Mouse (Mus musculus) frontal cortex, postnatal 25 days (tissue): Measurements from ENCODE around the gene Nelfa.
A peak's percentile ranks its signal among the peaks of the same experiment; 100 is the strongest.
"Not testable (repeated sequence)": the region's sequence is repeated elsewhere in the genome, so short reads cannot be mapped to it uniquely, and the experiment has no call there.

ENCODE experiments used
- DNase-seq, 2 experiments: peaks; one replicate each; pipeline ENCODE4 v3.0.0; 2022; ENCODE audit warnings: low spot score in 2 of 2

The Nelfa gene

DNA sequence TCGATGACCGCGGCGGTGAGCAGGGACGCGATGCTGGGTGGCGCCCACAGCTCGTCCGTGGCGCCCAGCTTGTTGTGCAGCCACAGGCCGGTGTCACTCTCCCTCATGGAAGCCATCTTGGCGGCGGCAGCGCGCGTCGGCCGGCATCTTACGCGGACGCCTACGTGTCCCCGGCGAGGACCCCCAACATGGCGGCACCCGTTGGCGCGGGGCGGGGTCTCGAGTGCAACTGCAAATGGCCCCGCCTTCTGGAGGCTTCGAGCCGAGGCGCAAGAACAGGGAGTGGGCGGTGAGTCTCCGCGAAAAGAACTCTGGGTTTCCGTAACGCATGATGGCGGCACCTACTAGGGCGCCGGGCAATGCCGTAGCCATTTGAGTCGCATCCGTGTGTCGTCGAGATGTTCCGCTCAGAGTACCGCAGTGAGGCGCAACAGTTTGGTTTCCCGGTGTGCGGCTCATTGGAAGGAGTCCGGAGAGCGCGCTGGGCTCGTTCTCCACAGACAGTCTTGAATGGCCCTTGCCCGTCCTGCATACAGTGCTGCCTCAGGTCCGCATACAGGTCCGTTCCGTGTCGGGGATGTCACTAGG, at the start of gene Nelfa:
TSS of gene Nelfa (minus strand) at position 294 of the 588 bp plus-strand sequence.
- peak; percentile 97 to 99 for DNase-seq

DNA sequence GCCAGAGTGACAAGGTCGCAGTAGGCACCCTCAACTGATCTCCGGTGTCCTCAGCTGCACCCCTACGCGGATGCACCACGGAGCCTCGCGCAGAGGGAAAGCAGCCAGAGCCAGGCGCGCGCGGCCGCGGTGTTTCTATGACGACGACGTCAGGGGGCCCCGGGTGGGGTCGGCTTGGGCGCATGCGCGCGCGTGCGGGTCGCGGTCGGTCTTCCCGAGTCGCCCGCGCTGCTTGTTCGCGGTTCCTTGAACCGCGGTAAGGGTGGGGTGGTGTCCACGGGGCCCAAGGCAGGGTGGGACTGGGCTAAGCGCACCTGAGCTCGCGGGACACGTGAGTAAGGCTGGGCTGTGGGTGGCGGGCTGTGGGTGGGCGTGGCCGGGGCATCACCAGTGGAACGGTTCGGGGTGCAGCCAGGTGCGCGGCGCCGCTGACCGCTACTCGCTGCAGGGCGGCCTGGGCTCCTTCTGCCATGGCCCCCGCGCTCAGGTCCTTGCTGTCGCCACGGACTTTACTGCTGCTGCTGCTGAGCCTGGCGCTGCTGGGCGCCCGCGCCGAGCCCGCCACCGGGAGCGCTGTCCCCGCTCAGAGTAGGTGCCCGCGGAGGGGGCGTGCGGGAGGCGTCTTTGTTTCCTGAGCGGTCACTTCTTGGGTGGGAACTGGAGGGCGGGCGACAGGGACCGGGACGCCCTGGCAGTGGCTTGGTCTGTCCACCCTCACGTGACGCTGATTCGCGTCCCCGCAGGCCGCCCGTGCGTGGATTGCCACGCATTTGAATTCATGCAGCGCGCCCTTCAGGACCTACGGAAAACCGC, 47.3 kb upstream of the Nelfa start, which contains the start of gene Gm1673:
TSS of gene Gm1673 (plus strand) at position 125 of the 813 bp plus-strand sequence.
- peak; percentile 73 to 85 for DNase-seq

DNA sequence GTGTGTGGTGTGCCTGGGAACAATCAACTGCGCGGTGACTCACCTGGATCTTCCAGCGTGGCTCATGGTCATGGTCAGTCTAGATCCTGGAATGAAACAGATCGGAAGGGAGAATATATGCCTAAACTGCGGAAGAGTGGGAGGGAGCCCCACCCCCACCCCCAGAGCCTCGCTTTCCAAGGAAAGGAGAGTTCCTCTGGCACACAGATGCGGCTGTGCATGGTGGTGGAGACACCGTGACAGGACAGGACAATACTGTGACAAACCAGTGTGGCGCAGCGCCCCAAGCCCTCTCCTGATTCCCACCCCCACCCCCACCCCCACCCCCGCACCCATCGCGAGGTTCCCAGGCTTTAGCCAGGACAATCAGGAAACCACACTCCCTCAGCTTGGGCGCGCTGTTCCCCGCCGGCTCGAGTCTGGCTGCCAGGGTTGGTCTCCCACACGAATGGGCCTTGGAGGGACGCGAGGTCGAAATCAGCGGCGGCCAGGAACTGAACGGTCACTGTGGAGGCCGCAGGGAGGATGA, 46.6 kb upstream of the Nelfa start:
- no peak for DNase-seq

DNA sequence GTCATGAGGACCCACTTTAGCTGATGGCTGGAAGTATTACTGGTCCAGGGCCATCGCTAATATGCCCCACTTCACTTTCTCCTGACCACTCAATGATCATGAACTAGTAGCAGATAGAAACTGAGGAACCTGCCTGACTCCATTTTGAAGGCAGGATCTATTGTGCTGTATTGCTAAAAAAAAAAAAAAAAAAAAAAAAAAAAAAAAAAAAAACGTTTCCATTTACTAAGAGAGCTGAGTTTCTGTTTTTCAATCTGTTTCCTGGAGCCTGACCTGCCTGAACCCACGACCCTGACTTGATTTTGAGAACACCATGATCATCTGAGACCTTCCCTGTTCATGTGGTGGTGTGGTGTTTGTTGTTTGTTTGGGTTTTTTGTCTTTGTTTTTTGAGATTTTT, 40.1 kb upstream of the Nelfa start:
- no peak for DNase-seq

DNA sequence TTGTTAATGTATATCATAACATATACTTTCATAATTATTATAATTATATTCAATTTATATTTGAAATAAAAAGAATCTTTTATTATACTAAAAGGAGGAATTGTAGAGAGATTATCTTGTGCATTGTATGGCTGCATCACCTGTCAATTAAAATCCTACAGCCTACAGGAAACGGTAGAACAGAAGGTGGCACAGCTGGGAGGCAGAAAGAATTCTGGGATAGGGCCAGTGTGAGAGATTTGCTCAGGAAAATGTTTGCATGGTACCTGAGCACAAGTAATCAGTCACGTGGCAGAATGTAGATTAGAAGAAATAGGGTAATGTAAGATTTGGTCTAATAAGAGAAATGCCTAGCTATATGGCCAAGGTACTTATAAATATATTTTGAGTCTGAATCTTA, 38.5 kb upstream of the Nelfa start:
- no peak for DNase-seq

DNA sequence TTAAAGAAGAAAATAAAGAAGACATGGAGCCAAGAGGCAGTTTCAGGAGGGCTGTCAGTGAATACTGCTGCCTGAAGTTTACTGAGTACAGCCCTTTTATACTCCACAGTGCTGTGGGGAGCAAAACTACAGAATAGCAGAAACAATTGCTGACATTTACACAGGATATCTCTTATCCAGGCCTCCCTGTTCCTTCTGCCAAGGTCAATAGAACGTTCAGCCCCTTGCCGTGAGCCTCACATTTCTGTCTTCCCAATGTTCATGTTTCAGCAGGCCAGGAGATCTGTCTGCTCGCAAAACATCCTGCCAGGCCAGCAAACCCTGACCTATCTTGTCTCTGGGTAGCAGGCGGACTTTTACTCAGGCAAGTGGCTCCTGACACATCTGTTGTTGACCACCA, 23.2 kb upstream of the Nelfa start:
- DNase-seq: no peak

DNA sequence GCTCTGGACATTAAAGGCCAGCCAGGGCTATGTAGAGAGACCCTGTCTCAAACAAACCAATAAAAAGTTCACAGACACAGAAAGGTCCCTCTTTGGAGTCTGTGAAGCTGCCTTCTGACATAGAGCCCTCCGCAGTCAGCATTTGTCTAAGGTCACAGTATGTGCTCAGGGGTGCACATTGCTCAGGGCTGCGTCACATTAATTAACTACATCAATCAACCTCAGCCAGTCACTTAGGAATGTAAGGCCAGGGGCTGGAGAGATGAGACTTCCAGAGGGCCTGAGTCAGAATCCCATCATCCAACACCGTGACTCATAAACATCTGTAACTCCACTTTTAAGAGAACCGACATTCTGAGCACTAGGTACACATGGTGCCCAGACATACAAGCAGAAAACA, 19.7 kb upstream of the Nelfa start:
- DNase-seq: no peak

DNA sequence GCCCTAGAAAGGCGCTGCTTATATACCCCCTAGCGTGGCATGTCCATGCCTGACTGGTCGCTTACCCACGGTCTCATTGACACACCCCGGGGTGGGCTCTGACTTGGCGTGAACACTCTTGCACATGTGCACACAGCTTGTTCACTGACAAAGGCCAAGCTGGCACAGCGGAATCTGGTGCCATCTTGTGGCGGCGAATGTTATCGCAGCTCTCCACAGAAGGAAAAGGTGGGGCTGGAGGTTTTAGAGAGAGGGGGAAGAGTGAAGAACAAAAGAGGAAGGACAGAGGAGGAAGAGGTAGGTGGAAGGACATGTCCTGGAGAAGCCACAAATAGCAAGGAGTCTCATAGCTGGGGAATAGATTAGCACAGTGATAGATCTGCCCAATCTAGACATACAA, 18.1 kb upstream of the Nelfa start:
- DNase-seq: peak; percentile 74 to 80

DNA sequence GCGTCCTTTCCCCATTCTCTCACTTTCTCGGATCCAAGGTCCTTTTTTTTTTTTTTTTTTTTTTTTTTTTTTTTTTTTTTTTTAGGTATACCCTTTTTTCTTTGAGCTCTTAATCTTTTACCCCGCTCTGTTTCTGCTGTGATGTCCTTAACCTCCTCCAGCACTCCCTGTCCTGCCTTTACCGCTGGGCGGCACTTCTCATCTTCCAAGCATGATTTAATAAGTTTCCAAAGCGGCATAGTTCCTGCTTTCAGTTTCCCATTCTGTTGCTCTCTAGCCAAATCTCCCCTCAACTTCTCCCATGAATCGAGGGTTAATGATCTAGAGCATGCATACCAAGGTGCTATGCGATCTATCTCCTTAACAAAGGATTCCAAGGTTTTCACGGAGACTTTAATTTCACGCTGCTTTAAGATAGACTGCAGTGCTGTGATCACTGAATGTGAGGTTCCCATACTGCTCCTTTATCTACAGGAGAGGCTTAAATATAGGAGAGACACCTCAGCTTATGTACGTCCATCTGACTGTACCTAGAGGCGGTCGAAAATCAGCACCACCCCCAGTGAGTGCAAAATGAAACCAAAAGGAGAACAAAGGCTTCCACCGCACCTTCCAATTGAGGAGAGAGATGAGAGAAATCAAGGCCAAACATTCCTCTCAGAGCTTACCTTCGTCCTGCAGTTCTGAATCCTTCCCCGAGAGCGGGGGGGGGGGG, 17.4 kb upstream of the Nelfa start:
- DNase-seq: no peak

DNA sequence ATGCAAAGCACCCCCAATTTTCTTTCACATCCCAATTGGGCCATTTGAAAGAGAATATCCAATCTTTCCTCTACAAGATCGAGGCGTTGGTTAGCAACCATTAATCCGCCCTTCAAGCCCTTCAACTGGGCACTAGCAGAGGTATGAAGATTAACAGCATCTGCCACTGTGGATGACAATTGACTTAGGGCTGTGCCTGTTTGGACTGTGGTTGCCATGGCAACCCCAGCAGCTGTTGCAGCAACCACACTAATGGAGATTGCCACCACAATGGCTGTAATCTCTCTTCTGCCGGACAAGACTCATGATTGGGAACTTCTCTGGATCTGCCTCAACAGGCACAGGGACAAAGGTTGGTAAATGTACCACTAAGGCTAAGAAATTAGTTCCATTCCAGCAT, 12.1 kb upstream of the Nelfa start:
- DNase-seq: no peak

DNA sequence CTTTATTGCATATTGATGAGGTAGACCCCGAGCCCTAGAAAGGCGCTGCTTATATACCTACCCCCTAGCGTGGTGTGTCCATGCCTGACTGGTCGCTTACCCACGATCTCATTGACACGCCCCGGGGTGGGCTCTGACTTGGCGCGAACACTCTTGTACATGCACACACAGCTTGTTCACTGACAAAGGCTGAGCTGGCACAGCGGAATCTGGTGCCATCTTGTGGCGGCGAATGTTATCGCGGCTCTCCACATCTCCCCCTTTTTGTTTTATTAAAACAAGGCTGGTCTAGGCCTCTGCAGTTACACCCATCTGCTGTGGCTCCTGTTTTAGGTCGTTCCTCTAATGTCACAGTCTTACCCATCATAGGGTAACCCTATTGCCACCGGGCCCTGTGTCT, 10.8 kb upstream of the Nelfa start:
- not testable (repeated sequence) for DNase-seq

DNA sequence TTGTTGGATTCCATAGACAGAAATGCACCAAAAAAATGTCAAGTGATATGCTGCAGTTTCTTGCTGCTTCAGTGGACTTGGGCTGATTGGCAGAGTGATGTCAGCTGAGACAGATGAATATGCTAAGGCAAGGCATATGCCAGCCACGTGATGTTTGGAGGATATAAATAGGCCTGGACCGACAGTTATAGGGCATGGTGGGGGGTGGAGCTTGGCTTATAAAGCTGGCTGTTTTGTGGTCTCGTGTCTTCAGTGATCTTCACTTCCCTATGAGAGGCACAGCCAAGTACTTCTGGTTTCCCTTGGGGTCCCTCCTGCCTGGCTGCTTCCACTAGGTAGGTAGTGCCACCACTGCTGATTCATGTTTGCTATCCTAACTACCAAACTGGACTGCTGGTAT, 2.2 kb upstream of the Nelfa start:
- no peak for DNase-seq

DNA sequence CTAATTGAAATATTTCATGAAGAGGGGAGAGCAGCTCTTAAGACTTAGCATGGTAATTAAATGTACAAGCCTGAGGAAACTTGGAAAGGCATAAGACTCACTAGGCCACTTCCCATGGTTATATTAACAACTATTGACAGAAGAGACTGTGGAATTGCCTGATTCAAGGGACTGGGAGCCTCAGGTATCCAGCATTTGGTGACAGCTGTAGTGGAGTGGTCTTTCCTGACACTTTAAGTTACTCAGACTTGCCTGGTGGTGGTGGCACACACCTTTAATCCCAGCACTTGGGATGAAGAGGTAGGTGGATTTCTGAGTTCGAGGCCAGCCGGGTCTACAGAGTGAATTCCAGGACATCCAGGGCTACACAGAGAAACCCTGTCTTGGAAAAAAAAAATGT, 1.0 kb upstream of the Nelfa start:
- no peak for DNase-seq

DNA sequence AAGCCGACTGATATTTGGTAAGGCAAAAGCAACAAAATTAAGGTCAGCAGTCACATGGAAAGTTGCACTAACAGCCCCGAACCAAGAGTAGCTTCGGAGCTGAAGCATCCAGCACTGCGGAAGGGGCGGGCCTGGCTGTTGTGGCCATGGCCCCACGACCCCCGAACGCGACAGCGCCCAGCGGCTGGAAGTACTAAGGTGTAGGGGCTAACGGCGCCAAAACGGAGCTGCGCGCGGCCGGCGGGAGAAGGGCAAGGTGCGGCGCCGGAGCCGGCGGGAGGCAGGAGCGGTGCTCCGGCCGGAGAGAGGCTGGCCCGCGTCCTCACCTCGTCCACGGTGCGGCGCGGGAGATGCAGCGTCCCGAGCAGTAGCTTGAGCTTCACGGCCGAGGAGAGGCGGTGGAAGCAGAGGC, 507 bp downstream of the Nelfa start:
- no peak for DNase-seq

DNA sequence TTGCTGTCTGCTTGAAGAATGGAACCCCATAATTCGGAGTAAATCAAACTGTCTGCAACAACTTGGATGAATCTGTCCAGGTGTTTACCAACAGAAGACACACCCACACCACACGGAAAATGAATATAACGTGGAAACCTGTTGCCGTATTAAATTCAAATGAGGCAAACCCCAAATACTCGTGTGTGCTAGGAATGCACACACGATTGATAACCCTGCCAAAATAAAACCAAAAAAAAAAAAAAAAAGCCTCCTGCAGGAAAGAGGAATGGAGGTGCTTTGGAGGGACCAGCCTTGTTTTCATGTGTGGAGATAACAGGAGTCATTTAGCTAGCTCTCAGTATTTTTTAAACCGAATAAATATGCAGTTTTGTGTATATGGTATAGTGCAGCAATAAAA, 1.3 kb downstream of the Nelfa start:
- DNase-seq: no peak

DNA sequence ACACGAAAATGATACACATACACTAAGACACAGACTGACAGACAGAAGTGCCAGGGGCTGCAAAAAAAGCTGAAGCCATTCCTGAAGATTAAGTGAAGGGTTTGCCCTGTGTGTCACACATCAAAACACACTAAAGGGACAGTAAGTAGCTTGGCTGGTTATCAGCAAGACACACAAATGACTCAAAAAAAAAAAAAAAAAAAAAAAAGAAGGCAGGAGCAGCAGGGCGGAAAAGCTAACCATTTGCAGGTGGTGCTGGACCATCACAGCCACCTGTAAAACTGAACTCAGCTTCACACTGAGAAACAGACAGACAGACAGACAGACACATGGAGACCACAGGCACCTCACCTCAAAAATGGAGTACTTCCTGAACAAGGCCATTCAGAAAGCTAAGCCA, 2.1 kb downstream of the Nelfa start:
- no peak for DNase-seq

DNA sequence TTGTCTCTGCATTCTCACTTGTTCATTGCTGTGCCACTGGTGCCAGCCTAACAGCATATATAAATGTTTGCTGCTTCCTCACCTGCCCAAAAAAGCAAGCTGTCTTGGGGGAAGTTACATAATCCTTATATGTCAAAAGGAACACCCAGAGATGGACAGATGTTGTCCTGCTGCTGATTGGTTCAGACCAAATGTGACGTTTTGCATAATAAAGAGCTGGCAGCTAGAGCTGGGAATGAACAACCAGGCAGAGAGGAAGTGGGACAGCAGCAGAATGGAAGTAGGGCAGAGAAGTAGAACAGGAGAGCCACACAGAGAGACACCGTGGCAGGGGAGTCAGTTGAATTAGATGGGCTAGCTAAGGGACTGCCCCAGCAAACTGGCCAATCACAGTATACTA, 3.8 kb downstream of the Nelfa start:
- DNase-seq: no peak

DNA sequence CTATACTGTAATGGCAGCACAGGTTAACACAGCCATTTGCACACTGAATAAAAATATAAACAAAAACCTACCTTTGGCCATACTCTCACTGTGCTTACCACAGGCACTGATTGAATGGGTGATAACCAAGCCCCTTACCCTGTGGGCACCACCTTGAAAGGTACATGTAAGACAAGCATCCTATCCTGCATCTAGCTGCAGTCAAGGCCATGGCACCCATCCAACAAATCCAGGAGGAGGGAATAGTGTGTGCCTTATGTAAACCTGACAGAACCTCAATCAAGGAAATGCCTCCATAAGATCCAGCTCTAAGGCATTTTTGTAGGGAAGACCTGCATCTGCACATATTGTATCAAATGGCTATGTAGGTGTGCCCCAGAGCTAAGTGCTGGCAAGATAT, 10.0 kb downstream of the Nelfa start:
- DNase-seq: no peak

DNA sequence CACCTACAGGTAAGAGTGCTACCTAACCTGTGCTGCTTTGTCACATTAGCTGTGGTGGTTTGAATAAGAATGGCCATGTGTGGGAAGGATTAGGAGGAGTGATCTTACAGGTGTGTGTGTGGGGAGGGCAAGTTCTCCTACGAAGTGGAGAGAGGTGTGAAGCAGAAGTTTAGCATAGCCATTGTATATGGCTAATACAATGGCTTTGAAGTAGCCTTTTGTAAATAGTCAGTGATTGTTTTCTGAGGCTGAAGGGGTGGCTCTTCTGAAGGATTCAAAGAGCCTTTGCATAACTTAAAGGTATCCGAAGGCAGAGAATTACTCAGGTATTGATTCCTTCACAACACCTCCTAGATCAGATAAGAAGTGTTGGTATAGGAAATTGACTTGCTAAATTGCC, 13.6 kb downstream of the Nelfa start:
- no peak for DNase-seq

DNA sequence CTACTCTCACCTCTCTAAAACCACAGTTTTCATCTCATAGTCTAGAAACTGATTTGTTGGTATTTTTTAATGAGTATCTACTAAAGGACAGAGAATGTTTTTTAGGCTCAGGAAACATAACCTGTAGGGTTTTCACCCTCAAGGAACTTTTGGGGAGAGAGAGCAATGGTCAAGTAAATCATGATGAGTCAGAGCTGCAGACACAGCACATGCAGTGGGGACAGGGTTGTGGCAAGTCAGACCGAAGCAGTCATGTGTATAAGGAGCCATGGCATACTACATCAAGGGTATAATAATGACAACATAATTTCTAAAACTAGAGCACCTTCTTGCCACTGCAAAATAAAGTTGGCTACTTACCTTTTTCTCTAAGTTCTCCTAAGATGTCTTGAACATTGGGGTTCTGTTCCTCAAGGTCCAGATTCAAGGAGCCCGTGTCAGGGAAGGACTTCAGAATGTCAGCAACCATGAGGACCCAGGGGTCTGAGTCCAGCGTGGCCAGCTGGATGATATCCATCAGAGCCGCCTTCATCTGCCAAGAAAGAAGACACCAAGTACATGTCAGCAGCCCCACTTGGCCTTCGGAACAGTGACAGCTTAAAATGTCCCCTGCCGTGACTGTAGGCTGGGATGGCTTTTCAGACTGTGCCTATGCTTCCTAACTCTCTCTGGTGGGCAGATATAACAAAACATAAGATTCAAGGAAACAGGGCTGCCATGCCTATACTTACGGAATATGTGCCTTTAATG, 14.6 kb downstream of the Nelfa start:
- no peak for DNase-seq

DNA sequence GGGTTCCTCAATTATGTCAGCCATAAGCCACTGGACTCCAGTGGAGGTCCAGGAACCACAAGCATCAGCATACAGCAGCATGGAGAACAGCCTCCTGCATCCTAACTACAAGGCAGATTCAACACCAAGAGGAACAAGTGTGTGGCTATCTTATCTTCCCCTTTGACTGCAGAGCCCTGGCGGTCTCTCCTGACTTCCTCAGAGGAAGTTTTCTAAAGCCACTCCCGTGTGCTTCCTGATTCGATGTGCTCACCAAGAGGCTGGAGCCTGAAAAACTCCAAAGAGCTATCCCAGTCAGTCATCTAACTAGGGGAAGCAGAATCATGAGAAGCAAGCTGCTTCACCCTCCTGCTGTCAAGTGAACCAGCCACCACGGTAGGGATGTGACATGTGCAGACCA, 15.3 kb downstream of the Nelfa start:
- no peak for DNase-seq

DNA sequence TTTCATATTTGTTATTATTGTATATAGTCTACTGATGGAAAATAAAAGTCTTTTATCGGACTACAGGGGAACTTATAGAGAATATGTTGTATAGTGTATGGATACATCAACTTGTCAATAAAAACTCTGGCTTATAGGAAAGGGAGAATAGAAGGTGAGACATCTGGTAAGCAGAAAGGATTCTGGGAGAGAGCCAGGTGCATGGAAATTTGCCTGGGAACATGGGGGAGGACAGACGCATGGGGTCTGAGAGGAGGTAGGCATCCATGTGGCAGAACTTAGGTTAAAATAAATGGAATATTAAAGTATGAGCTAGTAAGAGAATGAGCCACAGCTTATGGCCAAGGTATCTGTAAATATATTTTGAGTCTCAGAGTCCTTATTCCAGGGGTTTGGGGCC, 16.2 kb downstream of the Nelfa start:
- no peak for DNase-seq
